Mouse (Mus musculus) kidney, adult 18-20 months (tissue): Measurements from ENCODE around the gene Slf1.
A peak's percentile ranks its signal among the peaks of the same experiment; 100 is the strongest.
"Not testable (repeated sequence)": the region's sequence is repeated elsewhere in the genome, so short reads cannot be mapped to it uniquely, and the experiment has no call there.

Experiments
- DNase-seq: peaks from one replicate; pipeline ENCODE4 v3.0.0; 2021

Gene Slf1

DNA sequence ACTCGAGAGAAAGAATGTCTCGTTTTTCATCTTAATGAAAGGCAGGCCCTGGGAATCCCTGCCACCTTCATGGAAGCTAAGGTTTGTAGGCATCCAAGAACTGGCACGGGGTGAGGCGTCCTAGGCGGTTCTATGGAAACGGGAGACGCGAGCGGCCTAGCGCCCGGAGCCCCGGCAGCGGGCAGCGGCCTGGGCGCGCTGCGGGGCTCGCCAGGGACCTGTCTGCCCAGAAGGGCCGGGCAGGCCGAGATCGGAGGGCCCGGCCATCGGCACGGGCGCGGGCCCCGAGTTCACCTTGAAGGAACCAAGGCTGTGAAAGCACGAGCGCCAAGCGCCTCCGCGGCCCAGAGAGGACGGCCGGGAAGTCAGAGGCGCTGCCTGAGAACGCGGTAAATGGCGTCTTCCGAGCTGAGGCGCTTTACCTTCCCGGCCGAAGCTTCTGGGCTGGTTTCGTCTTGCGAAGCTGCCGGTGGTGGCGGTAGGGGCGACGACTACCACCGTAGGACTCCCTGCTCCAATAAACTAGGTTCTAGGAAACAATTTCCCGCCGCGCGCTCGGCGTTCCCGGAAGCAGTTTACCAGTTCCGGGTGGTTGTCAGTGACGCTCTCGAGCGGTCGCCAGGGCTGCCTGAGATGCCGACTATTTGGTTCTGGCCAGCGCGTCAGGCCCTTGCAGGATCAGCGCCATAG lies at the start of gene Slf1, which contains the start of gene 2210408I21Rik:
TSS of gene Slf1 (minus strand) at position 543 of the 690 bp plus-strand sequence.
TSS of gene 2210408I21Rik (plus strand) at position 610 of the 690 bp plus-strand sequence.
- peak; percentile 91 for DNase-seq

DNA sequence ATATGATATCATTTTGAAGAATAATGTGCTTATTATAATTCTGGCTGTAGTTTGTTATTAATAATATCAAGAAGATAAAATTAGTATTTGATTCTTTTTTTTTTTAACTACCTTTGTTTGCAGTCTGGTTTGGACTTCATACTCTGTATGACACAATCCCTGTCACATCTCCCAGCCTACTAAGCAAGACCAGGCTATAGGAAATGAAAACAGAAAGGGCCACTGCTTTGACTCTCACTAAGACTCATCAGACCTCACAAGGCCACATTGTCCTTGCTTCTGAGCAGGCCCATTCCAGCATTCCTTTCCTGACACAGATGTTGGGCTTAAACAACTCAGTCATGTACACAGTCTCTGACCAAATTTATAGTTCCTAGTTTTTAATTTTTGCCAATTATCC lies 42.7 kb upstream of the Slf1 start:
- no peak for DNase-seq

DNA sequence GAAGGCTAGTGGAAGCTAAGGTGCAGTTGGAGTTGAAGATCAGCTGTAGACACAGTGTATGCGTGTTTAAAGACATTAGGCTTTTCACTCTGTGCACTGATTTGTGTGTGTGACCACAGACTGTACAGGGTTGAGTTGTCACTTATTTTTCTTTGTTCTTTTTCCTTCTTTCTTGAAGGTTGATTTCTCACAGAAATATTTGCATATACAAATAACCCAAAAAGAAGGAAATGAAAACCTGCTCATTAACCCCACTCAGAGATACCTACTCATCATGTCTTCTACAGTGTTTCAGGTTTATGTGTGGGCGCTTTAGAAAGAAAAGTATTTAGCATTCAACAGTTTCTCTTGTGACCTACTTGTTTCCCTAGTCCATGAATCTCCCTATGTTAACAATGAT lies 5.6 kb upstream of the Slf1 start:
- no peak for DNase-seq

DNA sequence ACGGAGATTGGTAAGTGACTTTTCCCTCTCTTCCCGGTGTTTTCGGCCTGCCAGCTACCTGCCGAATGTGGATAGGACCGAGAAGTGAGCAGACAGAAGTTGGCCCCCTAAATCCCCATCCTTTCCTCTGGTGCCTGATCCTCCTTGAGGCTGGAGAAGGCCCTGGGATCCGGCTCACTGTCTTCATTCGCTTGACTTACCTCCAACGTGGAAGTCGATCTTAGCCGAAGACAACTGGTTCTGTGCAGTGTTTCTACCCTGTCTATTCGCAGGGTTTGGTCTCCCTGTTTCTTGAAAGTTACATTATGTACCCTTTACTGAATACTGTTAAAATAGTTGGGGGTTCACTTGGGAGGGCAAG lies 328 bp upstream of the Slf1 start:
- DNase-seq, result no peak

DNA sequence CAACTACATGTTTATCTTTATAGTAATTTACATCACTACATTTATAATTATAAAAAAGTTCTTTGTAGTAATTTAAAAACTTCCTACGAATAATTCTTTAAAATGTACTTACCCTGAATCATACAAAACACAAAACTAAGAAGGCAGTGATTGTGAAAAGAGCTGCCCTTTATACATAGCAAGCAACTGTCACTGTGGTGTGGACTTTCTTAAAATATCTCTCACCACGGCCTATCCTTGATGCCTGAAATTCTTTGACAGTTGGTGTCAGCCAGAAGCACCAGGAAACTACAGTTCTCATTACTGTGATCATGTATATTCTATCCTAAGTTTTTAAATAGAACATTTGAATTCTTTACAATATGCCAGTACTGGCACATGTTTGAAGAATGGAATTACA lies 4.1 kb downstream of the Slf1 start:
- DNase-seq, result no peak

DNA sequence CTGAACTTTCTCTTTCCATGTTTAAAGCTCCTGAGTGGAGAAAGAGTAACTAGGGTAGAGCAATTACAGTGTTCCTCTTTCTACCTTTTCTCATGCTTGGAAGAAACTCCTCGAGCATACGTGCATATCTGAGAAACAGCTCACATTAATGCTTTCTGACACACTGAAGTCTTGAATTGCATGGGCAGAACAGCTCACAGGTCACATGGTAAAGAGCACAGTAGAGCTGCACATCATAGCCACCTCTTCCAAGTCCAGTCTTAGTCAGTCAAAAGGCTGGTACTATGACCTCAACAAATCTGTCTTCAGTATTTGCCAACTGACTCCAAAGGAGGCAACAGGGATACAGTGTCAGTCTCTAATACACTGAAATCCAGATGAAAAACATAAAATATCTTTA lies 7.0 kb downstream of the Slf1 start:
- DNase-seq, result no peak

DNA sequence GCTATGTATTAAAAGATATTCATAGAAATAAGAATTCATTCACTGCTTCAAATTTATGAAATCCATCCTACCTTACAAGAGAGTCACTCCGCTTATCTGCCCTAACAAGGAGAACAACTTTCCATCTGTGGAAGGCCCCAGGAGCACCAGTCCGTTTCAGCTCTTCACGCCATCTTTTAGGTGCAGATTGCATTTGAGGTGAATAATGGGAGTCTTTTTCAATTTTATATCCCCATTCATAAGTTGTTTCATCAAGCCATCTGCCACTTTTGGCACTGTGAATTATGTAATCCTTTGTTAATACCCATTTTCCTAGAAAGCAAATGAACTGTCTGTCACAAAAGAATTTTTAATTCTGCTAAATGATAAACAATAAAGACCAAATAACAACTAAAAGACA lies 10.1 kb downstream of the Slf1 start:
- DNase-seq, result no peak

DNA sequence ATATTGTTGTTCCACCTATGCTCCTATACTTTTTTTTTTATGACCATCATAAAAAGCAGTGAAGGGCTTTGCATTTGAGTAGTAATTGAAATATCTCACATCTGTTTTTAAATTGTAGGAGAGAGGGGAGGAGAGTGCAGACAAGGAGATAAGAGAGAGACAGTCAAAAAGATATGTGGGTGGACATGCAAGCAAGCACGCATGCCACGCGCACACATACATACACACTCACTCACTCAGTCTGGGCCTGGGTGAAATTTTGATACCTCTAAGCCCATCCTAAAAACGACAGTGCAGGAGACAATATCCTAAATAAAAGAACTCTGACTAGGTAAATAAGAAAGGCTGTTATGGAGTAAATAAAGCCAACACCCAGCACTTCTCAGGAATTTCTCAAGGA lies 16.6 kb downstream of the Slf1 start:
- no peak for DNase-seq

DNA sequence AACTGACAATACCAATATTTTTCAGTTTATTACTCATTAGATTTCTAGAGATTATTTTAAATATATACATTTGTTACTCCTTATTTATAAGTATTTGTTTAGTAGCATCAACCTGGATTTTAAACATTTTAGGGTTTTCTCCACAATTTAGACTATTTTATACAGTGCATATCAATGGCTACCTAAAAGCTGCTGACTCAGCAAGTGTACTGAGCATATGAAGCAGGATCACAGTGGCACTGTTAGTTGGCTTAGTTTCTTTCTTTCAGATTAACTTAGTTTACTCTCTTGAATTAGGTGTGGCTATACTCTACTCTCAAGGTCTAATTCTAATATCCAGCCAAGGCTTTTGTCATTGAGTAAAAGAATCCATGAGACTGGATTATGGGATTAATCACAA lies 27.5 kb downstream of the Slf1 start:
- DNase-seq, result no peak

DNA sequence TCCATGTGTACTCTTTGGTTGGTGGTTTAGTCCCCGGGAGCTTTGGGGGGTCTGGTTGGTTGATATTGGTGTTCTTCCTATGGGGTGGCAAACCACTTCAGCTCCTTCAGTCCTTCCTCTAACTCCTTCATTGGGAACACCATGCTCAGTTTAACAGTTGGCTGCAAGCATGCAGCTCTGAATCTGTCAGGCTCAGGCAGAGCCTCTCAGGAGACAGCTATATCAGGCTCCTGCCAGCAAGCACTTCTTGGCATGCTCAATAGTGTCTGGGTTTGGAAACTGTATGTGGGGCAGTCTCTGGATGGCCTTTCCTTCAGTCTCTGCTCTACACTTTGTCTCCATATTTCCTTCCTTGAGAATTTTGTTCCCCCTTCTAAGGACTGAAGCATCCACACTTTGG lies 42.4 kb downstream of the Slf1 start:
- DNase-seq, result not testable (repeated sequence)

DNA sequence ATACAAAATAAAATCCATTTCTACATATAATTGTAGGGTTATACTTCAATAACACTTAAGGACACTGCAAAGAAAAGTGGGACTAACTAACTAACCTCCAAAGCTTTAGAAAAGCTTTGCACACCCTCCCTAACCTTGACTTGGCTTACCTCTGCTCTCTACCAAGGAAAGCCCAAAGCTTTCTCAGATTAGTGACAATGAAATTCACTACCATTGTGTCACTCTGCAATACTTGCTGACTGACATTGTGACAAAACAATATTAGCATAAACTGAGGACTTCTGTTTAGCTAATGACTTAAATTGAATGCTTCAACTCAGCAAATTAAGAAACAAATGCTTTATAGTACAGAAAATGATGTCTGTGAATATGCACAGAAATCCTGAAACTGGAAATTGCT lies 63.2 kb downstream of the Slf1 start:
- DNase-seq, result no peak

DNA sequence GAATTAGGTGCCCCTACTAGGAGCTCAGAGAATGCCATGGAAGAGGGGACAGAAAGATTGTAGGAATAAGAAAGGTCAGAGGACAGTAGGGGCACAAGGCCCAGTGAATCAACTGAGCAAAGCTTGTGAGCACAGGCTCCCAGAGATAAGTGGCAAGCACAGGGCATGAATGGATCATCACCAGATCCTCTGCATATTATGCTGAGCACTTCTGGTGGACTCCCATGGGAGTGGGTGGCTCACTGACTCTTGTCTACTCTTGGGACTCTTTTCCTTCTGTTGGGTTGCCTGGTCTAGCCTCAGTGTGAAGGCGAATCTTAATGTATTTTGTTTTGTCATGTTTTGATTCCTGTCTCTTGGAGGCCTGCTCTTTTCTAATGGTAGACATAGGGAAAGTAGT lies 66.4 kb downstream of the Slf1 start:
- DNase-seq, result no peak

DNA sequence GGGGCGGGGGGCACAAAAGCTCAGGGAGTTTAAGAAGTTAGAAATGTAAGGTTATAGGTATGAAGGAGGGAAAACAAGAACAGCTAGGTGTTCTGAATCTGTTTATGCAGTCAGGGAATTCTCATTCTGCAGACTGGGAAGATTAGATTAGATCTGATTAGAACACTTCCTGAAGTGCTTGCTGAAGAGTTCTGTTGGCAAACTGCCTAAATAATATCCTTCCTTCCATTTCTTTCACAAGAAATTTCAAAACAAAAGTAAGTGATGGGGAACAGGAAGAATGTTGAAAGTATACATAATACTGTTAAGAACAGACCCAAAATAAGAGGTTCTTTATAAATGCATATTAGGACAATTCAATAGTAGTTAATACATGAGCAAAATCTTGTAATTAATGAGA lies 72.1 kb downstream of the Slf1 start:
- no peak for DNase-seq

DNA sequence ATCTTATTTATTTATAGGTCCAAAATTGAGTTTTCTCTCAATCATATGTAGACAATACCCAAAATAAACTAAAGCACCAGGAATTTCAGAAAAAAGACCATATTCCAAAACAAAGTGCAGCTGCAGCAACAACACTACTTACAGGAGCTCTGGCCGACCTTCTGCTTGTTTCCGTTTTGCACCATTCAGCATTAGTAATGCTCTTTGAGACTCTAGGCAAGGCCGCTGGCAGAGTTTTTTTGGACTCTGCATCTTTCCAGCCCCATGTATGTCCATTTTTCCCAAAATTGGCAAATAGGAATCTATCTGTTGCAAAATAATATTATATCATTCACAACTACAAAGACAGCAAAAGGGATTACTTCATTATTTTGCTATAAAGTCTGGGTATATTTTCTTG lies 85.5 kb downstream of the Slf1 start:
- no peak for DNase-seq

DNA sequence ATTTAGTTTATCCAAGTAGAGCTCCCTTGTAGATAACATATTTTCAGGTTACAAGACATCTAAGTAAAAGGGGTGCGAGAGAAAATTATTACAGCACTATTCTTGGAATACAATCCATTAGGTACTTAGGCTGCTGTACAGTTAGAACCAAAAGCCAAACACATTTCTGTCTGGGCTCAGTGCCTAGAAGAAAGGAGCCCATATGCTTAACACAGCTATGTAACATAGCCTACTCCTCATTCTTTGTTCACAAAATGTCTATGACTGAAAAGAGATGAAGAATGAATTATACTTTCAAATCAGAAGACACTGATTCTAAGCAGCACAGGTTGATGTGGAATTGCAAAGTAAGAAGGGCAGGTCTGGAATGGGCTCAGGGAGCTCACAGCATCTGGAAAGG lies 86.8 kb downstream of the Slf1 start:
- DNase-seq, result no peak

DNA sequence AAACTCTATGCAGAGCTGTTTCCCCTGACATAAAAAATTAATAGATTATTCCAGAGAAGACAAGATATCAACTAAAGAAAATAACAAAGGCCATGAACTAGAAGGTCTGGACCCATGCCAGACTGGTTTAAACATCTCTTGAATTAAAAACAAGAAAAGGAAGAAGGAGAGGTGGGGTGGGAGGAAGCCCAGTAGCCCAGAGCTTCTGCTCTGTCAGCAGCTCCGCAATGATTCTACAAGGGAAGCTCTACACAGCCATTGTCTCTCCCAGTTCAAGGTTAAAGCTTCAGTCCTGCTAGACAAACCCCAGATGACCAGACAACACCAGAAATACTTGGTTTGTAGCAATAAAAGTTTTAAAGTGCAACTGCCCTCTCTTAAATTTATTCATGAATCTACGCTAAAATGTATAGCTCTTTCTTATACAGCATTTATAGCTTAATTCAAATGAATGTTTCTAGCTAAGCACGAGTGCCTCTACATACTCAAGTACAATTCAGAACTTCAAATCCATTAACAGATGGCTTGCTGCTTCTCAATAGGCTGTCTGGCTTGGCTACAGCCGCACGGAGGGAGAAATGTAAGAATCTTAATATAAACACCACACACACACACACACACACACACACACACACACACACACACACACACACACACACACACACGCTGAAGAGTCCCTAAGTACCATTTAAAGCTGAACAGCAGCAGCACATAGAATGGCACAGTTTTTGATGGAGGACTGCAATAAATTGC lies 87.9 kb downstream of the Slf1 start:
- no peak for DNase-seq

DNA sequence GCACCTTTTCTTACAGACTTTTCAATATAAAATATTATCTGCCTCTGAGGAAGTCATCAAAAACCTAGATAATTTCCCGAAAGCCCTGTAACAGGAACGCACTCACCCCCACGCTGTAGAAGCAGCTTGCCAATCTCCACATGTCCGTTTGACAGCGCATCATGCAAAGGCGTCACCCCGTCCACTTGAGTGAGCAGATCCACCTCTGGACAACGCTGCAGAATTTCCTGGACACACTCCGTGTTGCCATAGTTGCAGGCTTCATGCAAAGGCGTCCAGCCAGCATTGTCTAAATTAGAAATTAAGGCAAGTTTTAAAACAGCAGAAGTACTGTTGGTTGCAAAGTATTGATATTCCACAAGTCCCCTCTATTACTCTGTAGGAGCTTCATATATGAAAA lies 88.9 kb downstream of the Slf1 start:
- no peak for DNase-seq

DNA sequence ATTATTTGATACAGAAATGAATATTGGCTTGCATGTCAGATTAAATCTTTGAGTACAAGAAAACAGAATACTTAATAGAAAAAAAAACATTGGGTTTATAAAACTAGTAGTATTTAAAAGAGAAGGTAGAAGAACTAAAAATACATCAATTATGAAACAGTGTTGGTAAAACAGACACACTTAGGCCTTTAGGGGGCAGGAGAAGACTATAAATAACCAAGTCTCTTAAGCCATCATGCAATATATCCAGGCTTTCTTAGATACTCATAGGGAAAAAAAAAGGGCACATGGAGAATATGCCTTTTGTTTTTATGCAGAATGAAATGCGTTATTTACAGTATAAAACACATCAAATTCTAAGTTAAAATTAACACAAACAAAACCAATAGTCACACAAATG lies 89.9 kb downstream of the Slf1 start:
- no peak for DNase-seq

DNA sequence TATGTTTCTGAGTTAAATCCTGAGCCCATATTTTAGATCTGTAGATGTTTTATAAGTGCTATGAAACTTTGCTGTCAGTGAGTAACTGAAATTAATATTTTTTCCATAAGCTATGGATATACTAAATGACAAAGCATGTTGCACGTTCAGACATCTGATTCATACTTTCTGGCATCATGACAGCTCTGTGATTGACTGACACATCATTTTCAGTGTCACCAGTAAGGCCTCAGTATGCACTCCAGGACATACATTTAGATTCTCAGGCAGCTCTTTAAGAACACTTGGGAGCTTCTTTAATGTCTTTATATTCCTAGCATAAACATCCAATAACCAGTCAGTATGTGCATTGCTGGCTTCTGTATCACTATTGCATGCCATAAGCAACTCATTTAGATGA lies 91.9 kb downstream of the Slf1 start:
- DNase-seq, result no peak

DNA sequence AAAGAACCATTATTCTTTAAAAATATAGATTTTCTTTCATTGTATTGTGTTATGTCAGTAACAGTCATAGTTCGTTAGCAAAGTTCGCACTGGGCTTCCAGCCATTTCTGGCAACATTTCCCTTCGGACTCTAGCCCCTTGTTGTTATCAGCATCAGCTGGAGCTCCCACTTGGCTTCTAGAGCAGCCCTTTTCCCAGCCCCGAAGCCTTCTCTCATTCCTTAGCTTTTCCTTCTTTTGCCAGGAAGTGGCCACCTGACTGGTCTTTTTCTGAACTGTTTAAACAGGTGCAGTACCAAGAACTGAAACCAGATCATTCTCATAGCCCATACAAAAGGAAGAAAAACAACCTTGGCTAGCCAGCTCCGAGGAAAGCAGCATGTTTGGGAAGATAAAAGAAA lies 105.7 kb downstream of the Slf1 start:
- no peak for DNase-seq

DNA sequence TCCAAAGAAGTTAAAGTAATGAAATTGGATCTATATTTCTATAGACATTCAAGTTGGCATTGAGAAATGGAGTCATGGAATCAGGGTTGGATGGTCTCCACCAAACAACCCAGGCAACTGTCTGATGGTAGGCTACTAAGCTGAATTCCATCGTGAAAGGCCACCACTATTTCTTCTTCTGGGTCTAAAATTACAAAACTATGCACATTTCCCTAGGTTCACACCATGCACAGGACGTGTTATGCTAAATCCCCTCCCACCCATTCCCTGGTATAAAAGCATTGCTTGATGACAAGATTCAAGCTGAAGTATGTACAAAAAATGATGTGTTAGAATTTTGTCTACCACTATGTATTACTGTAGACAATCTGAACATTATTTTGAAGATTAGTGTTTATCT lies 116.4 kb downstream of the Slf1 start:
- DNase-seq, result no peak

DNA sequence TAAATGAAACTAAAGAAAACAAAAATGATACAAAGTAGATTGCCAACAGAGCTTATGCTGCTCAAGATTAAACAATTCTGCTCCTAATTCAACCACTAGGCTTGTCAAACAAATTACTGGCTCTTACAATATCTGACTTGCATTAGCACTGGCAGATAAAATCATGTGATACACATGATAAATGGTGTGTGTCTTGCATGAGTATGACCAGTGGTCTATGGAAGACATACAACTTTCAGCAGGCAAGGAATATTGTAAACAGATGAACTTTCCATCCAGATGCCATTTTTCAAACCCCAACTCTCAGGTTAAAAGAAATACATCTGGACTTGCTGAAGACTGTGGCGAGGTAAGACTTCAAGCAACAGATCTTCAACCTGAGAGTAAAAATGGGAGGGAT lies 131.6 kb downstream of the Slf1 start:
- no peak for DNase-seq

DNA sequence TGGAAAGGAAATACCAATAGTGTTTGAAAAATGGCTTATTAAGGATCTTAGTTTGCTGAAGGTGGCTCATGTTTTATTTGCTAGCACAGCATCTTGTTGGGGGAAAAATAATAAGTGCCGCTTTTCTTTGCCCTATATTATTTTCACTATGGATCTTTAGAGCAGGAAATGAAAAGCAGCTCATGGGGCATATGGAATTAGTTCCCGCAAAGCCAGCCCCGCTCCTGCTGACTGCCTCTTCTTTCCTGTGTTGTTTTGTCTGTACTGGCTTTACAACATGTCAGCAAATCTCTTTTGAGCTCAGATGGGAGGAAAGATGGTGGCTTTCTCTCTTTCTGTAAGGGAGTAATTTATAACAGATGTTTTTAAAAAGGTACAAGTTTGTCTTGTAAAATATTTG lies 132.6 kb downstream of the Slf1 start:
- no peak for DNase-seq
